Mouse (Mus musculus): ENCODE measurements around the gene Meis3.

GRCm38 (mm10) chr7:16173146-16173545 is 1.7 kb upstream of the Meis3 start:
- TF ChIP-seq CTCF (IDR thresholded peaks at IDR 0.05; ENCODE audit: borderline replicate concordance, insufficient read depth, low read length), result no peak
- no peak for TF ChIP-seq POLR2A (IDR thresholded peaks at IDR 0.05; ENCODE audit: low read depth, low read length)

Measured in embryonic fibroblast, embryonic 13.5 days (primary cell).